Mouse (Mus musculus) stomach, embryonic 16.5 days (tissue): ENCODE measurements at regions not wholly inside any gene's neighbourhood (a gene's known extent, or its start where the extent isn't known, plus 50 kb on each side); places are given as distances from the start of the nearest gene placed in this dataset.

ENCODE experiments used
- ATAC-seq: fragments of 200-750 bp; cut with Nextera tagmentation; 2 replicates; pipeline ENCODE4 v1.8.0; 2017; ENCODE audit warnings: moderate number of reproducible peaks, moderate TSS enrichment; ENCODE audit not compliant: insufficient read depth, low FRiP score
- H3K27ac ChIP-seq: fragments of 300-500 bp; sonication (generic); 2 replicates; pipeline ENCODE4 v1.5.1; 2014; ENCODE audit warnings: low read length
- H3K27me3 ChIP-seq: fragments of 300-500 bp; sonication (generic); 2 replicates; pipeline ENCODE4 v1.6.1; 2014; ENCODE audit warnings: low read length, control low read depth, mixed read lengths; ENCODE audit not compliant: control insufficient read depth, insufficient read depth
- H3K36me3 ChIP-seq: fragments of 300-500 bp; sonication (generic); 2 replicates; pipeline ENCODE4 v1.6.1; 2014; ENCODE audit warnings: low read length; ENCODE audit not compliant: control insufficient read depth, insufficient read depth
- H3K4me1 ChIP-seq: fragments of 300-500 bp; sonication (generic); 2 replicates; pipeline ENCODE4 v1.6.1; 2014; ENCODE audit warnings: low read length, control low read depth, mixed read lengths; ENCODE audit not compliant: control insufficient read depth, insufficient read depth
- H3K4me2 ChIP-seq: fragments of 300-500 bp; sonication (generic); 2 replicates; pipeline ENCODE4 v1.6.1; 2014; ENCODE audit warnings: low read depth, low read length, mixed read lengths
- H3K4me3 ChIP-seq: fragments of 300-500 bp; sonication (generic); replicated peaks from 2 replicates; pipeline ENCODE4 v1.5.1; 2014; ENCODE audit warnings: mild to moderate bottlenecking, low read length
- H3K9ac ChIP-seq: fragments of 300-500 bp; sonication (generic); 2 replicates; pipeline ENCODE4 v1.6.1; 2014; ENCODE audit warnings: low read length
- H3K9me3 ChIP-seq: fragments of 300-500 bp; sonication (generic); replicated peaks from 2 replicates; pipeline ENCODE4 v1.6.1; 2016; ENCODE audit warnings: low read length, control low read depth; ENCODE audit not compliant: control insufficient read depth
- WGBS: fragments of 180-500 bp; shearing (Covaris S2); extraction: QIAGEN DNeasy Blood & Tissue Kit; methylation state at CpG from one replicate; pipeline ENCODE4 v1.1.7; 2014; 5-methylcytosine and 5-hydroxymethylcytosine counted together

DNA sequence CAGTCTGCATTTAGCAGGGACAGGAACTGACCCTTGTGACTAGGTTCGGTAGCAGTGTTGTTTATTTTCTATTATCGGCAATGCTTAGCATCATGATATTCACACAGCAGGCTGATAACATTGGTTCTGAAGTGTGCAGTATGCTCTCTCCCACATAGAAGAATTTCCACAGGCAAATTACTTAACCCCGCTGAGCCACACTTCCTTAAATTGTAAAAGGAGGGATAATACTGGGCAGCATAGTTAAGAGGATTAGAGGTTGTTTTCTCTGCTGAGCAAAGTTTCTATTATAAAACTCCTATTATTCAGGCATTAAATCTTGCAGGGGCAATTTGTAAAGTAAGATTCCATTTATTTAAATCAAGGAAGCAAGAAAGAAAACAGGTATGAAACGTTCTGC is 489.4 kb upstream of the Arpp21 start:
- no peaks in the 10 kb centered on the region for H3K27me3 ChIP-seq
- ATAC-seq, result no peak
- 51% methylated on average over 4 of the region's 4 CpGs for WGBS

DNA sequence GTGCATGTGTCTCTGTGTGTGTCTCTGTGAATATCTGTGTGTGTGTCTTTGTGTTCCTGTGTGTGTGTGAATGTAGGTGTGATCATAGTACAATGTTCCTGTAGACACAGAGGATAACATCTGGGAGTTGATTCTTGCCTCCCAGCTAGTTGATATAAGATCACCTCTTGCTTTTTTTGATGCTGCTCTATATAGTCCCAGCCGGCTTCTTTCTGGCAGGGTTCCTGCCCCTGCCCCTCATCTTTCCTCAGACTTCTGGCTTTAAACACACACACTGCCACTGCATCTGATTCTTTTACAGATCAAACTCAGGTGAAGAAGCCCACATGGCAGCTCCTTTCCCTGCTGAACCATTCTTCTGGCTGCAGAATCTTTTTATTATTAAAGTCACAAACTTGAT is 487.6 kb upstream of the Arpp21 start:
- Histone ChIP-seq H3K27me3 (no peaks in the 10 kb centered on the region), H3K4me2 (no peak overlapping the region), H3K4me1 (no peaks in the 10 kb centered on the region), H3K27ac (no peak overlapping the region), H3K9me3 (no peaks in the 10 kb centered on the region), H3K9ac (no peak overlapping the region), H3K4me3 (no peak overlapping the region), H3K36me3 (no peaks in the 10 kb centered on the region)
- ATAC-seq, result no peak
- WGBS, result 54% methylated on average over 1 of the region's 1 CpGs

More for the DNA sequence above, 489.4 kb upstream of the Arpp21 start:
- no peak overlapping the region for H3K4me3 ChIP-seq
- H3K4me1 ChIP-seq, result no peaks in the 10 kb centered on the region
- no peaks in the 10 kb centered on the region for H3K9me3 ChIP-seq
- H3K27ac ChIP-seq, result no peak overlapping the region
- no peaks in the 10 kb centered on the region for H3K36me3 ChIP-seq
- H3K4me2 ChIP-seq, result no peak overlapping the region
- no peak overlapping the region for H3K9ac ChIP-seq

DNA sequence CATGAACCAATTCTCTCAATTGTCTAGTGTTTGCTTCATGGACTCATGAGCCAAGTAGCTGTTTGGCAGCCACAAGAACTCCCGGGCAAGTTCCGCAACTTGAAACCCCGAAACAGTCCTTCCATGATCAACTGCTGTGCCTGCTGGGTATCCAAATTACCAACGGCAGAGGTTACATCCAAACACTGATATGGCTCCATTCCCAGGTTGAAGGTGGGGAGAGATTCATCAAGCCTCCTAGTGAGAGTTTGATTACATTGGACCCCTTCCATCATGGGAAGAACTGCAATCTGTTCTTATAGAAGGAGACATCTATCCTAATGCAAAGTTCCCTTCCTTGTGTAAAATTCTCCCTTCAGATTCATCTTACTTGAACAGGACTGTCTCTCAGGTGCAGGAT is 486.8 kb upstream of the Arpp21 start:
- Histone ChIP-seq H3K9ac (no peak overlapping the region), H3K9me3 (no peaks in the 10 kb centered on the region), H3K27me3 (no peaks in the 10 kb centered on the region), H3K4me2 (no peak overlapping the region), H3K36me3 (no peaks in the 10 kb centered on the region), H3K27ac (no peak overlapping the region), H3K4me3 (no peak overlapping the region), H3K4me1 (no peaks in the 10 kb centered on the region)
- 75% methylated on average over 4 of the region's 4 CpGs for WGBS
- no peak for ATAC-seq

DNA sequence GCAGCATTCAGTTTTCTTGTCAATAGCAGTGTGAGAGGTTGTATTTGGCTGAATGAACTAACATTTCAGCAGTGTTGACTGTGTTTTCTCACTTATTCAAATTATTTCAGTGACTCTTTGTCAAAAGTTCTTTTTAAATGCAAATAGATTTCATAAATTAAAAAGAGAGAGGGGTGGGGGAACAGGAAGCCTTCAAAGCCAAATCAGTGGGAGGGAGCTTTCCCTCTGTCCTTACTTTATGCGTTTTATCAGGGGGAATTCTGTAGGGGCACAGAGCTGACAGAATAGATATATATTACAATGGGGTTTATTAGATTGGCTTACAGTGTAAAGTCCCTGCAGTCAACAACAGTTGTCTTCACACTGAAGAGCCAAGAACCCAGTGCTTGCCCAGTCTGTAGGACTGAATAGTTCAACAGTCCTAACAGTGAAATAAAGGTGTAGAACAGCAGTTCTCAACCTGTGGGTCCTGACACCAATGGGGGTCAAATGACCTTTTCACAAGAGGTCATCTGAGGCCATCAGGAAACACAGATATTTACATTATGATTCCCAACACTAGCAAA is 479.5 kb upstream of the Arpp21 start:
- ATAC-seq, result no peak
- Histone ChIP-seq H3K9me3 (no peaks in the 10 kb centered on the region), H3K27me3 (no peaks in the 10 kb centered on the region), H3K4me1 (no peaks in the 10 kb centered on the region), H3K9ac (no peak overlapping the region), H3K36me3 (no peaks in the 10 kb centered on the region), H3K27ac (no peak overlapping the region), H3K4me2 (no peak overlapping the region), H3K4me3 (no peak overlapping the region)
- 55% methylated on average over 1 of the region's 1 CpGs for WGBS

DNA sequence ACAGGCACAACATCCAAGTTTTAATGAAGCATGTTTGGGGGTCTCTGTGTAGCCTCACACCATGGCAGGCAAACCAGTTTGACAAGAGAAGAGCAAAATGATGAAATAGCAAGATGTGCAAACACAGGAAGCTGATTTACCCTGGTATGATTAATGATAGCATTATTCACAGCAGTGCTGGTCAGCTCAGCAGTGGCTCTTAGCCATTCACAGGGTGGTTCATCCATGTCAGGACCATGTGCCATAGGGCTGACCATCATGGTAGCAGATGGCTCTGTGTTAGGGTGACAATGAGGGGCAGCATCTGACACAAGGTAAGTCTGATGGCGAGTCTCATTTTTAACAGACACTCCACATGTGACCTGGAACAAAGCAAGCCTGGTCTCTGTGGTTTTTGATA is 443.1 kb upstream of the Arpp21 start:
- Histone ChIP-seq H3K9ac (no peak overlapping the region), H3K9me3 (no peaks in the 10 kb centered on the region), H3K36me3 (no peaks in the 10 kb centered on the region), H3K27me3 (no peaks in the 10 kb centered on the region), H3K27ac (no peak overlapping the region), H3K4me2 (no peak overlapping the region), H3K4me3 (no peak overlapping the region), H3K4me1 (no peaks in the 10 kb centered on the region)
- WGBS, result 76% methylated on average over 1 of the region's 1 CpGs
- ATAC-seq, result no peak

DNA sequence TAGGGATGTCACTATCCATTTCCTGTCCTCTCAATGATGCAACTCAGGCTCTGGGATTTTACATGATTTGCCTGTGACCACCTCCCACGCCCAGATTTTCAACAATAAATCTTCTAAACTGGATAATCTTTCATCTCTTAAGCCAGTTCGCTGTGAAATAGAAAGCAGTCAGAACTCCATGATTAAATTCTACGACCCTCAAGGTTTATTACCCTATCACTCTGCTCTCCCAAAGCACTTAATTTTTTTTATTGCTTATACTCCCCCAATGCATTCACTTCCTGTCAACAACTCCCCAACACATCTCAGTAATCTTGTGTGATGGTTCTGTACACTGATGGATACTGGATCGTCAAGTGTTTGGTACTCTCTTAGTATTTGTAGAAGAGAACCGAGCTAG is 439.5 kb upstream of the Arpp21 start:
- no peaks in the 10 kb centered on the region for H3K9me3 ChIP-seq
- H3K36me3 ChIP-seq, result no peaks in the 10 kb centered on the region
- H3K27me3 ChIP-seq, result no peaks in the 10 kb centered on the region
- no peak overlapping the region for H3K4me3 ChIP-seq
- H3K4me1 ChIP-seq, result no peaks in the 10 kb centered on the region
- 66% methylated on average over 5 of the region's 5 CpGs for WGBS
- no peak for ATAC-seq
- H3K27ac ChIP-seq, result no peak overlapping the region
- no peak overlapping the region for H3K4me2 ChIP-seq
- H3K9ac ChIP-seq, result no peak overlapping the region
